Mouse (Mus musculus): ENCODE measurements around the gene Slc2a9.

The Slc2a9 gene

GRCm38 (mm10) chr5:38502992-38503391, at the start of gene Slc2a9:
Gene Slc2a9 (minus strand): TSS chr5:38503143.
- no peak for DNase-seq (ENCODE audit: low spot score in 2 of 2)

GRCm38 (mm10) chr5:38552615-38553014, 49.7 kb upstream of the Slc2a9 start:
- DNase-seq (ENCODE audit: low spot score in 2 of 2), result no peak

GRCm38 (mm10) chr5:38550221-38550768, 47.4 kb upstream of the Slc2a9 start:
- DNase-seq (ENCODE audit: low spot score in 2 of 2), result no peak

GRCm38 (mm10) chr5:38549461-38549909, 46.5 kb upstream of the Slc2a9 start:
- DNase-seq (ENCODE audit: low spot score in 2 of 2), result peak; percentile 37 to 51

GRCm38 (mm10) chr5:38547375-38547774, 44.4 kb upstream of the Slc2a9 start:
- DNase-seq (ENCODE audit: low spot score in 2 of 2), result peak in 1 of 2 experiments; percentile 22

GRCm38 (mm10) chr5:38544423-38545415, 41.8 kb upstream of the Slc2a9 start:
- no peak for DNase-seq (ENCODE audit: low spot score in 2 of 2)

GRCm38 (mm10) chr5:38543496-38544217, 40.7 kb upstream of the Slc2a9 start:
- DNase-seq (ENCODE audit: low spot score in 2 of 2), result peak; percentile 20 to 40

GRCm38 (mm10) chr5:38541728-38542127, 38.8 kb upstream of the Slc2a9 start:
- DNase-seq (ENCODE audit: low spot score in 2 of 2), result peak; percentile 45 to 51

- DNase-seq (ENCODE audit: low spot score in 2 of 2), result no peak
Measured at GRCm38 (mm10) chr5:38540898-38541297, 38.0 kb upstream of the Slc2a9 start.

GRCm38 (mm10) chr5:38538508-38538907, 35.6 kb upstream of the Slc2a9 start:
- DNase-seq (ENCODE audit: low spot score in 2 of 2), result no peak

- no peak for DNase-seq (ENCODE audit: low spot score in 2 of 2)
Measured at GRCm38 (mm10) chr5:38537845-38538244, 34.9 kb upstream of the Slc2a9 start.

- peak; percentile 45 to 55 for DNase-seq (ENCODE audit: low spot score in 2 of 2)
Measured at GRCm38 (mm10) chr5:38536822-38537221, 33.9 kb upstream of the Slc2a9 start.

- peak; percentile 53 to 59 for DNase-seq (ENCODE audit: low spot score in 2 of 2)
Measured at GRCm38 (mm10) chr5:38532084-38532483, 29.1 kb upstream of the Slc2a9 start.

GRCm38 (mm10) chr5:38529724-38530428, 26.9 kb upstream of the Slc2a9 start:
- DNase-seq (ENCODE audit: low spot score in 2 of 2), result no peak

- DNase-seq (ENCODE audit: low spot score in 2 of 2), result no peak
Measured at GRCm38 (mm10) chr5:38522977-38523376, 20.0 kb upstream of the Slc2a9 start.

GRCm38 (mm10) chr5:38520838-38521237, 17.9 kb upstream of the Slc2a9 start:
- no peak for DNase-seq (ENCODE audit: low spot score in 2 of 2)

GRCm38 (mm10) chr5:38516267-38516666, 13.3 kb upstream of the Slc2a9 start:
- no peak for DNase-seq (ENCODE audit: low spot score in 2 of 2)

- no peak for DNase-seq (ENCODE audit: low spot score in 2 of 2)
Measured at GRCm38 (mm10) chr5:38512991-38513390, 10.0 kb upstream of the Slc2a9 start.

GRCm38 (mm10) chr5:38509568-38509967, 6.6 kb upstream of the Slc2a9 start:
- no peak for DNase-seq (ENCODE audit: low spot score in 2 of 2)

- DNase-seq (ENCODE audit: low spot score in 2 of 2), result peak in 1 of 2 experiments; percentile 31
Measured at GRCm38 (mm10) chr5:38505435-38505765, 2.5 kb upstream of the Slc2a9 start.

- no peak for DNase-seq (ENCODE audit: low spot score in 2 of 2)
Measured at GRCm38 (mm10) chr5:38504747-38505434, 1.9 kb upstream of the Slc2a9 start.
